Mouse (Mus musculus): ENCODE measurements around the gene Akt1s1.

The Akt1s1 gene

DNA sequence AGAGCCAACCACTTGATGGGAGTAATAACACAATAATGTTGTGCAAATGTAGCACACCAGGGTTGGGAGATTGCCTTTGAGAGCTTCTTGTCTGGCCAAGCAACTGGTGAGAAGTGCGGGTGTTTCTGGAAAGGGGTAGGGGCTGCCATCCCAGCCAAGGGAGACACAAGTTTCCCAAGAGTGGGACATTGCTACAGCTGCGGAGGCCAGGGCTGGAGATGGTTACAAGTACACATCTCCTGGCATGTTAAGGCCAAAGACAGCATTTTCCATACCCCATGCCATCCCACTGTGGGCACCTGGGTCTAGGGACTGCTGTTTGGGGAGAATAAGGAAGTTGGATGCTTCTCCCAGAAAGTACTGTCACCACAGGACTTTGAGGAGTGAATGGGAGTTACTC, 4.3 kb downstream of the Akt1s1 start:
- no peak for DNase-seq (ENCODE audit: low read depth, low spot score)

DNA sequence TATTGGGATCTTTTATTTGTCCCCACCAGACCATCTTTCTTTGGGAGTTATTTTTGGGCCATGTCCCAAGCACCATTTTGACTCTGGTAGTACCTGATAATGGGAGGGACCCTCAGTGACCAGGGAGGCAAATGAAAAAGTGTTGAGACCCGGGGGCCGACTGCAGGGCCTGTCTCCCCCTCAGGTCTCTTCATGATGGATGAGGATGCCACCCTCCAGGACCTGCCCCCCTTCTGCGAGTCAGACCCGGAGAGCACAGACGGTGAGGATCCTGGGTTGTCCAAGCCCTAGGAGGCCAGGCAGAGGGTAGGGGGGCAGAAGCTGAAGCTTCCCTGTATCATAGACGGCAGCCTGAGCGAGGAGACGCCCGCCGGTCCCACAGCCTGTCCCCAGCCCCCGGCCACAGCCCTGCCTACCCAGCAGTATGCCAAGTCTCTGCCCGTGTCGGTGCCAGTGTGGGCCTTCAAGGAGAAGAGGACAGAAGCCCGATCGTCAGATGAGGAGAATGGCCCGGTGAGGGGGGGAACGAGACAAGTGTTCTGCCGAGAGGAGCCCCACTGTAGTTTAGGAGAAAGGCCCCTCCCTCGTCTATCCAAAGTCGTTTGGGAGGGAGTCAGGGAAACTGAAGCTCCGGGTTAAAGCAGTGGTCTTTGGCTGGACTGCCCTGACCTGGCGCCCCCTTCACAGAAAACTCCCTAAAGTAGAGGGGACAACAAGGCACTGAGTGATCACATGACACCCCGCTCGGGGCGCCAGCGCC, 5.0 kb downstream of the Akt1s1 start:
- DNase-seq (ENCODE audit: low read depth, low spot score), result no peak

DNA sequence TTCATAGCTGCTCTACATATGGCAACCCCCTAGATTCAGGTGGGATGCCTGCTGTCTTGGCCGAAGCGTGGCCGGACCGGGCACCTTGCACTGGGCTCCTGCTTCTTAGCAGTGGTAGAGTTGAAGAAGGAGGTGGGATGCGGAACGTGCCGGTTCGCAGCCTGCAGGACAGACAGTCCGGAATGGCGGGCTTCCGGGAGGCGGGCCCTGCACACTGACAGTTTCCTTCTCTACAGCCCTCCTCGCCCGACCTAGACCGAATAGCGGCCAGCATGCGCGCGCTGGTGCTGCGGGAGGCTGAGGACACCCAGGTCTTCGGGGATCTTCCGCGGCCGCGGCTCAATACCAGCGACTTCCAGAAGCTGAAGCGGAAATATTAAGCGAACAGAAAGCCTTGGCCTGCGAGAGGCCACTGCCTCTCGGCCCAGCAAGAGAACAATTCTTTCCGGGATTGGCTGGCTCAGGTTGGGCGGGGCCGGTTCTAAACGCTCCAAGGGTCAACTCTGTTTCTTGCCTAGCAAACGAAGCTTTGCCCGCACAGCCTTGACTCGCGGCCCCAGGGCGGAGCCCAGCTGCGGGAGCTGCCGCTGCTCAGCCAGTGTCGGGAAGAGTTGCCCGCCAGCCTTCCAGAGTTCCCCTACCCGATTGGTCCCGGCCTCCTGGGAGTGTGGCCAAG, 5.7 kb downstream of the Akt1s1 start:
- DNase-seq (ENCODE audit: low read depth, low spot score), result peak; percentile 37

DNA sequence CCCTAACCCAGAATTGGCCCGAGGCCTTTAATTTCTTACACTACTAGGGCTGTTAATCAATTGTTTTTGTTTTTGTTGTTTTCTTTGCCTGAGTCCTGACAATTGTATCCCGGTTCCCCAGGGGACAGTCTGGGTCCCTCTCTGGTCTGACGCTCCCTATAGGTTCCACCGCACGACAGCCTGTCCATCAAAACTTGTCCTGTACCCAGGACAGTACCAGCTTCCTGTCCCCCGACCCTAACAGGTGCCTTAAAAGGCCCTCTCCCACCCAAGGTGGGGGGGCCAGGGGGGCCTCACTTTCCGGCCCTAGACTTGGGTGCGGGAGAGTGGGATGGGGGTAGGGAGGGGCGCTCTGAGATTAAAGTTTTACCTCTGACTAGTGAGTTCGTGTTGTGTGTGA, 6.2 kb downstream of the Akt1s1 start:
- DNase-seq (ENCODE audit: low read depth, low spot score), result no peak

DNA sequence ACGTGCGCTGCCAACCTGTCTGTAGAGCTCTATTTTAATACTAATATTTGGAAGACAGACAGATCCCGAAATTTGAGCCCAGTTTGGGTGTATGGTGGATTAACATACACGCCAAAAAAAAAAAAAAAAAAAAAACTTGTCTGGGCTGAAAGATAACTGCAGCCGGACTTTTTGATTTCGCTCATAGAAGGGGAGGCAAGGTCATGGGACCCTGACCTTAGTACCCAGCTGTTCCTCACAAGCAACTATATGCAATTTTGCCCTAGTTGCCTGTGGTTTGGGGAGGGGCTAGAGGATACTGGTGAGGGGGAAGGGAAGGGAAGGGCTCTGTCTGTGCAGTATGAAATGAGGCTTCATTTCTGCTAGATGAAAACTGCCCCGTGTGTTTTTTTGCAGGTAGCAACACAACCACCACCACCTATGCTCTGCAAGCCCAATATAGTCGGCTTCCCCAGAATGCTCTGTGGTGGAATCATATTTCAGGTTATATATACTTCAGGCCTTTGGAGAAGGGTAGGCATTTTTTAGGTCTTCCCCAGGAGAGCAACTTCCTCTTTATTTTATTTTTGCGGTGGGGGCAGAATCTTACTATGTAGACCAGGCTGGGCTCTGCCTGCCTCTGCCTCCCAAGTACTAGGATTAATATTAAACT, 7.6 kb downstream of the Akt1s1 start:
- no peak for DNase-seq (ENCODE audit: low read depth, low spot score)

DNA sequence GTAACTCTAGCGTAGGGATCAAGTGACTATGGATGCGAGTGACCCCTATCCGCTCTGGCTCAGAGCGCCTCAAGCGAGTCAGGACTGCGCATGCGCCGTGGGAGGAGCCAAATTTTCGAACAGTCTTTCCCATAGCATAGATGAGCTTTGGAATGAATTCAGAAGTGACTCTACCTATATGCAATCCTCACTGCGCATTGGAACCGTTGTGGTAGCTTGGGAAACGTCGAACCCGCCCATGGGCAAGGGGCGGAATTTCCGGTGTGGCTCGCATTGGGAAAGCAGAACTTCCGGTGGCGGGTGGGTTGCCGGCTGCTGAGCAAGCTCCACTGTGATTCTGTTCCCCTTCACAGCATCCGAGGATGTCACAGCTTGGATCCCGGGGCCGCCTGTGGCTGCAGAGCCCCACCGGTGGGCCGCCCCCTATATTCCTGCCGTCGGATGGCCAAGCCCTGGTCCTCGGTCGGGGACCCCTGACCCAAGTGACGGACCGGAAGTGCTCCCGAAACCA, 8.3 kb downstream of the Akt1s1 start, which contains the start of gene Pnkp:
TSS of gene Pnkp (plus strand) at position 98 of the 511 bp plus-strand sequence.
- peak; percentile 71 for DNase-seq (ENCODE audit: low read depth, low spot score)

DNA sequence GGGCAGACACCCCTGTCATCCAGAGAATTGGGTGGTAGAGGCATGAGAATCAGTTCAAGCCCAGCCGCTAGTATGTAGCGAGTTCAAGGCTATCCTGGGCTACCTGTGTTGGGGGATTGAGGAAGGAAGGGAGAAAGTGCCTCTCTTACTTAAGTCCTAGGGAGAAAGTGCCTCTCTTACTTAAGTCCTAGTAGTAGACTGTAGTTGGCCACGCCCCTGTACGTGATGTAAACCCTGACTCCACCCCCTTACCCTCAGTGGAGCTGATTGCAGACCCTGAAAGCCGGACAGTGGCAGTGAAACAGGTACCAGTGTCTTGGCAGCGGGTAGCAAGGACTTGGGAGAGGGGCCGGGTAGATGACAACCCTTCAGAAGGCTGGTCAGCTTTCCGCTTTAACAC, 9.1 kb downstream of the Akt1s1 start:
- no peak for DNase-seq (ENCODE audit: low read depth, low spot score)

DNA sequence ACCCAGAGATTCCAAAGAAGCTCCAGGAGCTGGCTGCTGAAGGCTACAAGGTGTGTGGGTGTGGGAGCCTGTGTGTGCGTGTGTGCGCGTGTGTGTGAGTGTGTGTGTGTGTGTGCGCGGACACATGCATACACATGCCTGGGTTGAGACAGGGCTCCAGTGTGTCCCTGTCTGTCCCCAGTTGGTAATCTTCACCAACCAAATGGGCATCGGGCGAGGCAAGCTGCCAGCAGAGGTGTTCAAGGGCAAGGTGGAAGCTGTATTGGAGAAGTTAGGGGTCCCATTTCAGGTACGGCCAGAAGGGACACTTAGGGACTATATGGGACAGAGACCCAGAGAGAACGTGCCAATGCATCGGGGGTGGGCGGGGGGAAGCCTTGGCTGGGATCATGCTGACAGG, 11.1 kb downstream of the Akt1s1 start:
- no peak for DNase-seq (ENCODE audit: low read depth, low spot score)

DNA sequence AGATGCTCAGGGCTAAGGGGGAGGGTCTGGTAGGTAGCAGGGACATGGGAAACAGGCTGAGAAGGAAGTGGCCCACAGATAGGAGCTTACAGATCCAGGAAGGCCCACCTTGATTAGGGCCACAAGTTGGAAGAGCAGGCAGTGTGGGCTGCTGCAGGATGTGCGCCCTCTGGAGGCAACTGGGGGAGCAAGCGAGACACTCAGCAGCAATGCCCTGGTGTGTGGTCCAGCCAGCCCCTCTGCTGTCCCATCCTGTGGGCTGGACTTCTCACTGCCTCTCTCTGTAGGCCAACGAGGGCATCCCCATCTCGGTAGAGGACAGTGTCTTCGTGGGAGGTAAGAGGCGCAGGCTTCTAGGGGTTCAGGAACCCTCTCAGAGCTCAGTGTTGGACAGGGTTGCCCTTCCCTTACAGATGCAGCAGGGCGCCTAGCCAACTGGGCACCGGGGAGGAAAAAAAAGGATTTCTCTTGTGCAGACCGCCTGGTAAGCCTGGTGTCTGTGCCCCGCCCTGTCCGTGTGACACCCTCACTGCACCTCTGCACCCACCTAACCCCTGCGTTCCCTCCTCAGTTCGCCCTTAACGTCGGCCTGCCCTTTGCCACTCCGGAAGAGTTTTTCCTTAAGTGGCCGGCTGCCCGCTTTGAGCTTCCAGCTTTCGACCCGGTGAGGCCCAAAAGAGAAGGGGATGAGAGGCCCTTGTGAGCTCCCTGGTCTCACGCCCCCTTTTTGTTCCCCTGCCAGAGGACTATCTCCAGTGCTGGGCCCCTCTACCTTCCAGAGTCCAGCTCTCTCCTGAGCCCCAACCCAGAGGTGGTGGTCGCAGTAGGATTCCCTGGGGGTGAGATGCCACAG, 12.0 kb downstream of the Akt1s1 start:
- no peak for DNase-seq (ENCODE audit: low read depth, low spot score)

DNA sequence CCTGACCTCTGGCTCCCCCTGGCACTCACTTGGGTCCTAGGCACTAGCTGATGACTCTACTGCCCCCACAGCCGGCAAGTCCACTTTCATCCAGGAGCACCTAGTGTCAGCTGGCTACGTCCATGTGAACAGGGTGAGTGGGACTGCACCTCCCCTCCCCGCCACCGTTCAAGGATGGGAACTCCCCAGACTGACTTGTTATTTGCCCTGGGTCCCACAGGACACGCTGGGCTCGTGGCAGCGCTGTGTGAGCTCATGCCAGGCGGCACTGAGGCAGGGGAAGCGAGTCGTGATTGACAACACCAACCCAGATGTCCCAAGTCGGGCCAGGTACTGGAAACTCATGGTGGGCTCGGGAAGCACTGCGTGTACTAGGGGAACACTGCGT, 12.6 kb downstream of the Akt1s1 start:
- no peak for DNase-seq (ENCODE audit: low read depth, low spot score)

DNA sequence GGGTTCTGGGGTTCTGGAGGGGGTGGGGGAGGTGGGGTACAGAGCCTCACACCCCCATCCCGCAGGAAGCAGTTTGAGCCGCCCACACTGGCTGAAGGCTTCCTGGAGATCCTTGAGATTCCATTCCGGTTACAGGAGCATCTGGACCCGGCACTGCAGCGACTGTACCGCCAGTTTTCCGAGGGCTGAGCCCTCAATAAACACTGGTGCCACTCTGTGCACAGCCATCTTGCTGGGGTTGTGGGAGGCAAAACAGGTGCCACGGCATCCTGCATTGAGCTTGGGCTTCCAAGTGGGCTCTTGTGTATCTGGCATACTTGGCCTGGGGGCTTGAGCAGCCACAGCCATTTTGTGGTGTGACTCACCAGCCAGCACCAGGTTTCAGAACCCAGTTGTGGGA, 13.6 kb downstream of the Akt1s1 start:
- no peak for DNase-seq (ENCODE audit: low read depth, low spot score)

DNA sequence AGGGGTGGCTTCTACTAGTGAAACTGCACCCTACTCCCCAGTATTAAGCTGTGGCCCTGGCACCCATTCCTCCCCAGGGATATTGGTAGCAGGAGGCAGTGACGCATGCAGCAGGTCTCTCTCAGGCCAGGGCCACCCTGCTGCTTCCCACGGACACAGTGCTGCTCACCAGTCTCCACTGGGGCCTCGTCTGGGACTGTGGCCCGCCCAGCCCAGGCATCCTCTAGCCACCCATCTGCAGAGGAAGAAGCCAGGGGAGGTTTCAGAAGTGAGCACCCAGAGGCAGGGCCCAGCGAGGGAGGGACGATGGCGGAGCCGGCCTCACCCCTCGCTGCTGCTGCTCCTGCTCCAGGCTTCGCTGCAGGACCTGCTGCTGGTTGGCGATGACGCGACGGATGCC, 14.4 kb downstream of the Akt1s1 start:
- DNase-seq (ENCODE audit: low read depth, low spot score), result no peak

DNA sequence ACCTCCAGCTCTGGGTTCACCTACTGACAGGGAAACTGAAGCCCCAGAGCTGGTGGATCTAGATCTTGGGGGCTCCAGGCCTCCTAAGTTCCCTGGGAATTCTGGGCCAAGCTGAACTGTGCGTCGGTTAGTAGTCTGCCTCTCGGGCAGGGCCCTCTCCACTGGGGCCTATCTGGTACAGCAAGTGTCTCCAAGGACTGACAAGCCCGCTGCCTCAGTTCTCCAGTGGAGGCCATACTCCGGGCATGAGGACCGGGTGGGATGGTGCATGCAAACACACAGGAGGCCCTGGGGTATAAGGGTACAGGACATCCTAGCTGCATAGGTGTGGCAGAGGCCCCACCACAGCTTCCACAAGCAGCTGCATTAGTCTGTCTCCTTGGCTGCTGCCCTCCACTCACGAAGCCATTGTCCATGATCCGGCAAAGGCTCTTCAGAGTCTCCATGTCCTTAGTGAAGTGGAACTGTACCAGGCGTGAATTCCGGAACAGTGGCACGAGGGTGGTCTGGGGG, 15.2 kb downstream of the Akt1s1 start:
- DNase-seq (ENCODE audit: low read depth, low spot score), result no peak

DNA sequence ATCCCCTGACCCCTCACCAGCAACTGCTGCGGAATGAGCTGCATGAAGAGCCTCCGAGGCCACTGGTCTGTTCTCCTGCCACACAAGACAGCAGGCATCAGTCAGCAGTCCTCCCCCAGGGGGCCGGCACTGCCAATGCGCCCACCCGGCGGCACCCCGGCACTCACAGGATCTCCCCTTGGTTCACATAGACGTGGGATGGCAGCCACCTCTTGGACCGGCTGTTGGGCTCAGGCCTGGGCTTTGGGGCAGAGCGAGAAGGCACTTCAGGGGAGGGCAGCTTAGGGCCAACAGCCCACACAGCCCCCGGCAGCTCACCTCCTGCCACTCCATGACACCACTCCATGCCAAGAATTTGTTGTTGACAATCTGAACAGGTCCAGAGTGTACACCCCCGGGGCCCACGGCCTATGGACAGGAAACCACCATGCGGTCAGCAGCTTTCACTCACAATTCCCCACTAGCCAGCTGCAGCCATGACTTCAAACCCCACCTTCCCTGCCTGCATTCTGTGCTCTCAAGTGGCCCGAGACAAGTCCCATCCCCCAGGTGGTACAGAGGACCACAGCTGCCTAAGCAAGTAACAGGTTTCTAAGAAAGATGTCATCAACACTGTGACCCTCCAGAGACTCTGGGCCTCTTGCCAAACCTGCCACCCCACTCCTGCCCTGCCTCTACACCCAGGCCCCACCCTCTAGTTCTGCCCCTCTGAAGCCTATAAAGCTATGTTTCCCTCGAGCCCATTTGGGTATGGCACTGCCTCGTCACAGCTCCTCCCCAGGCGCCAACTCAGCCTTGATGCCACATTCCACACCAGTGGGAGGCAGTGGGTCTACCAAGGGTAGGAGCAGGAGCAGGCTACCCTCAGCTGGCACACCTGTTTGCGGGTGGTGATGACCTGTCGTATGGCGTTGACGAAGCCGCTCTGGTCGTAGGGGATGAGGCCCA, 16.1 kb downstream of the Akt1s1 start:
- DNase-seq (ENCODE audit: low read depth, low spot score), result no peak

DNA sequence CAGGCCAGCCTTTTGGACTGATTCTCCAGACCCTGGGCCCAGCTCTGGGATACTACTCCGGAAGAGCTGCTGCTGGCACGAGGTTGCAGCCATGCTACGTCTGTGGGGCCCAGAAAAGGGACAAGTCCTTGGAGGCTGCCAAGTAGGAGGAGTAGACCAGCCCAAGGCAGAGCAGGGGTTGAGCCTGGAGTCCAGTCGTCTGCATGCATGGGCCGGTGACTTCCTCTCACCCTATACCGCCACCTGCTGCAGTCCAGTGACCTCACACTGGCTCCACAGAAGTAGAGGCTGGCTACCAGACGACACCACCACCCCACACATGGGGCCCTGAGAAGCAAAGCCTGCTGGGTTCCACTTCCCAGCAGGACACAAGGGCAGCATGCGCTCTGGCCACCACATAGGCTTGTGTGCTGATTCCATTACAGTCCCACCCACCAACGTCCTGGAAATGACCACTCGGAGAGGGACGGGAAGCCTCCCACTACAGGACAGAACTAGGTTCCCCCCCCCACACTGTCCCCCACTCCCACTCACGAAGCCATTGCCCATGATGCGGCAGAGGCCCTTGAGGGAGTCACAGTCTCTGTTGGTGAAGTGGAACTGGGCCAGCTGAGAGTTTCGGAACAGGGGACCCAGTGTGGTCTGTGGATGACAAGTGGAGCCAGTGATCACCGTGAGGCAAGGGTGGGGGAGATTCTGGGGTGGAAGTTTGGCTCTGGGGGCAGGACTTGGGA, 17.7 kb downstream of the Akt1s1 start:
- no peak for DNase-seq (ENCODE audit: low read depth, low spot score)

DNA sequence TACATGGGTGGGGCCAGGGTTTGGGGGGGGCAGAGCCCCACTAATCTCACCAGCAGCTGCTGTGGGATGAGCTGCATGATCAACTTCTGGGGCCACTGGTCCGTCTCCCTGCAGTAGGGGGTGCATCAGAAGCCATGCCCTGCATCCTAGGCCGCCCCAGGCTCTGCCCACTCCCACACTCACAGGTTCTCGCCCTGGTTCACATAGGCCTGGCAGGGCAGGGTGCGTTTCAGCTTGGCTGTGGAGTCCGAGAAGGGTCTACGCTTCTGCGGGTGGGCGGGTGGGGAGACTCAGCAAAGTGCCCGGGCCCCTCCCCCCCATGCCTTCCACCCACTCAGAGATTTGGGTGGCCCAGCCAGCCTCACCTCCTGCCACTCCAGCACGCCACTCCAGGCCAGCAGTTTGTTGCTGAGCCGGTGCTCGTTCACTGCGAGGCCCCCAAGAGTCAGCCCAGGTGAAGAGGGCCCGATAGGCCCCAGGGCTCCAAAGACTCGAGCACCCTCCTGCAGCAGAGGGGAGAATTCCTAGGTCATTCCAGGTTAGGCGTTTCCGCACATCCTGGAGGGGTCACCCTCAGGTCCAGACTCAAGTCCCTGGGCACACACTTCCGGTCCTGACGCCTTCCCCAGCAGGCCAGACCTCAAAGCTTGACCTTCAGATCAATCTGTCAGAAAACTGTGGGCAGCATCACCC, 18.4 kb downstream of the Akt1s1 start:
- no peak for DNase-seq (ENCODE audit: low read depth, low spot score)

DNA sequence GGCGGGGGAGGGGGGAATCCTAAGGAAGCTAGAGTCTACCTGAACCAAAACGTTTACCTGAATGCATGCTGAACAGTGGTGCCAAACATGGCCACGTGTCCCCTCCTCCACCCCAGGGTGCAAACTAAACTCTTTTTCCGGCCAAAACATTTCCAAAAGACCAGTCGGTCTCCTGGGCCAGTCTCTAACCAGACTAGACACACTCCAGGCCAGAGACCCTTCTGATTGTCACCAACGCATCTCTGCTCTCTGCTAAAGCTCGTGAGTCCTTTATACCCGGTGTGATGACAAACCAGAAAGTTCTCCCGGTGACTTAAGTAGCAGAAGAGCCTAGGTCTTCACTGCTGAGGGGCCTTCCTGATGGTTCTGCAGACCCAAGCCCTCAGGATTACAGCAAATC, 19.0 kb downstream of the Akt1s1 start:
- DNase-seq (ENCODE audit: low read depth, low spot score), result no peak

DNA sequence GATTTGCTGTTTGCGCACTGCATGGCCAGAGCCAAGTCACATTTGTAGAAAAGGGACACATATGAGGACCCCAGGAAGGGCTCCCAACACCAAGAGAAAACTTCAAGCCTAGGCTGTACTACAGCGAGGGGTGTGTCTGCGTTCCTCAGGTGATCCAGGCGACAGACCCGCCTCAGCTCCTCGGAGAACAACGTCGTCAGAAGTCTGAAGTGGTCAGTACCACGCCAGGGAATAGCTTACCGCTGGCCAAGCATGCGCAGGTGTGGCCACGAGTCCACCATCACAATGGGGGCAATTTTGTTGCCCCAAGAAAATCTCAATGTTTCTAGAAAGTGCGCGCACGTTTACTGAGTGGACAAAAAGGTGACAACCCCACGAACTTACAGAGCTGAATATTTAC, 19.7 kb downstream of the Akt1s1 start:
- no peak for DNase-seq (ENCODE audit: low read depth, low spot score)
